Mouse (Mus musculus) embryonic facial prominence, embryonic 13.5 days (tissue): ENCODE measurements at regions not wholly inside any gene's neighbourhood (a gene's known extent, or its start where the extent isn't known, plus 50 kb on each side); places are given as distances from the start of the nearest gene placed in this dataset.

Source experiments
- ATAC-seq: fragments of 200-750 bp; cut with Nextera tagmentation; 2 replicates; pipeline ENCODE4 v1.8.0; 2017; ENCODE audit warnings: low read depth; ENCODE audit not compliant: insufficient number of reproducible peaks, insufficient read depth, low FRiP score, low TSS enrichment
- H3K27ac ChIP-seq: fragments of 300-500 bp; sonication (generic); 2 replicates; pipeline ENCODE4 v1.5.1; 2015; ENCODE audit warnings: moderate library complexity, mild to moderate bottlenecking, inconsistent platforms
- H3K27me3 ChIP-seq: fragments of 300-500 bp; sonication (generic); 2 replicates; pipeline ENCODE4 v1.6.1; 2015; ENCODE audit warnings: mild to moderate bottlenecking, inconsistent platforms
- H3K36me3 ChIP-seq: fragments of 300-500 bp; sonication (generic); 2 replicates; pipeline ENCODE4 v1.6.1; 2015; ENCODE audit warnings: mild to moderate bottlenecking, inconsistent platforms
- H3K4me1 ChIP-seq: fragments of 300-500 bp; sonication (generic); 2 replicates; pipeline ENCODE4 v1.6.1; 2015; ENCODE audit warnings: inconsistent platforms
- H3K4me2 ChIP-seq: fragments of 300-500 bp; sonication (generic); 2 replicates; pipeline ENCODE4 v1.6.1; 2015; ENCODE audit warnings: moderate library complexity, mild to moderate bottlenecking, inconsistent platforms
- H3K4me3 ChIP-seq: fragments of 300-500 bp; sonication (generic); 2 replicates; pipeline ENCODE4 v1.5.1; 2015; ENCODE audit warnings: mild to moderate bottlenecking, inconsistent platforms
- H3K9ac ChIP-seq: fragments of 300-500 bp; sonication (generic); 2 replicates; pipeline ENCODE4 v1.6.1; 2015; ENCODE audit warnings: mild to moderate bottlenecking, inconsistent platforms
- H3K9me3 ChIP-seq: fragments of 300-500 bp; sonication (generic); 2 replicates; pipeline ENCODE4 v1.6.1; 2016; ENCODE audit warnings: inconsistent platforms
- WGBS: fragments of 180-500 bp; shearing (Covaris S2); methylation state at CpG from one replicate; pipeline ENCODE4 v1.1.7; 2015; ENCODE audit warnings: mixed read lengths; 5-methylcytosine and 5-hydroxymethylcytosine counted together

DNA sequence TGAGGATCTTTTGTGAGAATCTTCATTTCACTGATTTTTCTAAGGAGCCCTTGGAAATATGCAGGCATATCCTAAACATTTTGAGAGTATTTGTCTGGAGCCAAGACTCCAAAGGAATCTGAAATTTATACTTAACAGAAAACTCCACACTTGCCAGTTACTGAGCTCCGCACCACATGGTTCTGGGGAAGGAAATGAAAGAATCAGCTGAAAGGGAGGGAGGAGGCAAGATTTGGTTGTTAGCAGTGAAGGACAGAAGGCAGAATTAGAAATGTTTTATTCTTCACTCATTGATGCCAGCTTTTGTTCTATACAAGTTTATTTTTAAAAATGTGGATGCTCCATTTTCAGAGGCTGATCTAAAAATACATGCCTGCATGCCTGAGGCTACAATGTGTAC is 890.1 kb downstream of the Gsdmc2 start:
- peak overlapping the region; percentile 55 for H3K27ac ChIP-seq
- H3K9me3 ChIP-seq: no peaks in the 10 kb centered on the region
- no peak for ATAC-seq
- no peak overlapping the region for H3K9ac ChIP-seq
- no peaks in the 10 kb centered on the region for H3K27me3 ChIP-seq
- WGBS: 46% methylated on average over 1 of the region's 1 CpGs
- no peak overlapping the region for H3K4me2 ChIP-seq
- H3K36me3 ChIP-seq: no peaks in the 10 kb centered on the region
- no peak overlapping the region for H3K4me3 ChIP-seq
- H3K4me1 ChIP-seq: peaks cover 28% of the 10 kb centered on the region

DNA sequence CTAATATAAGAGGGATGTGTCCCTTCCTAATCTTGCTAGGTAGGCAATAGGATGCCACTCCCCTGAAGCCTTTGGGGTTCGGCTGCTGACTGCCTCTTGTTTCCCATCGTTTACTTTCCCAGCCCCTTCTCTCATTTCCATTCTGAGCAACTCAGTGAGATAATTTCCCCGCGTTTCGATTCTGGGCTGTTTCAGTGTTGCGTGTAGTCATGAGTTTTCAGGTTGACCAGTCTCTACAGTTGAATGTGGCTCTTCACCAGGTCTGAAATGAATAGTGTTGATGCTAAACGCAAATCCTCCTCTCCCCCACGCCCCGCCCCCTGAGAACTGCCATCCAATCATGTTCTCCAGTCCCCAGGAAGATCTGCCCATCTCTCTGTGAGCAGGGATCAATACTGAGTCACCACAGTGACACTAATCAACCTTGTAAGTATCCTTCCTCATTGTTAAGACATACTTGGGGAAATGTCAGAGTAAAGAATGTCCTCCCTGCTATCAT is 890.6 kb downstream of the Gsdmc2 start:
- WGBS: 73% methylated on average over 9 of the region's 9 CpGs
- no peaks in the 10 kb centered on the region for H3K27me3 ChIP-seq
- H3K4me2 ChIP-seq: no peak overlapping the region
- no peaks in the 10 kb centered on the region for H3K9me3 ChIP-seq
- peak overlapping the region; percentile 55 for H3K27ac ChIP-seq
- no peaks in the 10 kb centered on the region for H3K36me3 ChIP-seq
- no peak overlapping the region for H3K4me3 ChIP-seq
- no peak for ATAC-seq
- no peak overlapping the region for H3K9ac ChIP-seq
- H3K4me1 ChIP-seq: peaks cover 28% of the 10 kb centered on the region

DNA sequence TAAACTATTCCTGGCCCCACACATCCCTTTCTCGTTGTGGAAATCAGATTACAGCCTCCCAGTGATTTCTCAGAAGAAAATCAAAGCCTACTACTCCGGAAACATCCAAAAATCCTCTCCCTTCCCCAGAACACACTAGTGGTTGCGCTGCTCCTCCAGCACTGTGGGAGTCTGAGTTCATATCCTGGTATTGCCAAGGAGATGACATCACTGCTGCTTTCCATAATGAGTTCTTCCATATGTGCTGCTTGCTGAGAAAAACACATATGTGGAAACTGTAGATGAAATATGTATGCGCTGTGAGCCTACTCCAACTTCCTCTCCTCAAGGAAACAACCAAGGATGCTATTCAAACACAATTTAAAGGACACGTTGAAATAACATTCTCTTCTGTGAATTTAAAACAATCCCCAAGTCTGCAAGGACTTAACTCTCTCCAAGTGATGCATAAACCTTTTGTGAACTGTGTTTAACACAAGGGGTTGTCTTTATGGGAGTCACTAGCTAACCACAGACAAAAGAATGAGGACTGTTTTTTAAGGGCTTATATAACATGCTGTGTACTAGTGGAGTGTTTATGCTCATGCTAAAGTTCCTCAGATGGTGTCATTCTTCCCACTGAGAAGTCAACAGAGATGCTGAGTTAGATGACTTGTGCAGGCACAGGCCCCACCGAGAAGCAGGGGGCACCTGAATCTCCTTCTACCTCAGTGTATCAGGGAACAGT is 891.6 kb downstream of the Gsdmc2 start:
- H3K4me3 ChIP-seq: no peak overlapping the region
- no peak overlapping the region for H3K9ac ChIP-seq
- H3K36me3 ChIP-seq: no peaks in the 10 kb centered on the region
- no peaks in the 10 kb centered on the region for H3K27me3 ChIP-seq
- no peak for ATAC-seq
- peak overlapping the region; percentile 61 for H3K27ac ChIP-seq
- H3K4me2 ChIP-seq: no peak overlapping the region
- no peaks in the 10 kb centered on the region for H3K9me3 ChIP-seq
- 29% methylated on average over 6 of the region's 6 CpGs for WGBS
- H3K4me1 ChIP-seq: peaks cover 28% of the 10 kb centered on the region

DNA sequence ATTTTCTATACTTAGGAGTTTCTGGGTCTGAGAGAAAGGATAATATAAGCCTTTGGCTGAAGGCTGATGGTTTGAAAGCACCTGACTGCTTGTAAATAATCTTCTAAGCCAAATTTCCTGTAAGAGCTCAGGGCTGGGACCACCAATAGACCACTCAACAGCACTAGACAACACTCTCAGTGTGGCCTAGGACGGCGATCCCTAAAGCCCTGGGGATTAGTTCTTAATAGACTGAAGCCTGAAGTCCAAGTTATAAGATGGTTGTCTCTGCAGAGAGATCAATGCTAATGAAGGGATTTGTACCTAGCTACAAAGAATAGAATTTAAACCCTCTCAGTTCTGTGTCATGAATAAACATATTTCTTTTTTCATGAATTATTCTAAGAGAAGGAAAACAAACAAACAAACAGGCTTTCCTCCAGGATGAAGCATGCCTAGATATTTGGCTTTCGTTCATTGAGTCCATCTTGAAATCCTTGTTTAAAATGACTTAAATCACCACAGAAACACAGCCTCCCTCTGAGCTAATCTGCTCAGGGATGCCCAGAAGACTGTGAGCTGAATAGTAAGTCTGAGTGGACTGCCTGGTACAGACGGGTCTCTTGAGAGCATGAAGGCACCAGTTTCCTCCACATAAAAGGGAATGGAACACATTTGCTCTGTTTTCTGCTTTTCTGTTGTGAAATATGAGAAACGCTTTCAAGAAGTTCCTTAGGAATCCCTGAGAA is 892.3 kb downstream of the Gsdmc2 start:
- Histone ChIP-seq H3K9me3 (no peaks in the 10 kb centered on the region), H3K4me2 (no peak overlapping the region), H3K27ac (peak overlapping the region; percentile 61), H3K27me3 (no peaks in the 10 kb centered on the region), H3K4me3 (no peak overlapping the region), H3K4me1 (peaks cover 28% of the 10 kb centered on the region), H3K9ac (no peak overlapping the region), H3K36me3 (no peaks in the 10 kb centered on the region)
- WGBS: 40% methylated on average over 5 of the region's 5 CpGs
- ATAC-seq: no peak

DNA sequence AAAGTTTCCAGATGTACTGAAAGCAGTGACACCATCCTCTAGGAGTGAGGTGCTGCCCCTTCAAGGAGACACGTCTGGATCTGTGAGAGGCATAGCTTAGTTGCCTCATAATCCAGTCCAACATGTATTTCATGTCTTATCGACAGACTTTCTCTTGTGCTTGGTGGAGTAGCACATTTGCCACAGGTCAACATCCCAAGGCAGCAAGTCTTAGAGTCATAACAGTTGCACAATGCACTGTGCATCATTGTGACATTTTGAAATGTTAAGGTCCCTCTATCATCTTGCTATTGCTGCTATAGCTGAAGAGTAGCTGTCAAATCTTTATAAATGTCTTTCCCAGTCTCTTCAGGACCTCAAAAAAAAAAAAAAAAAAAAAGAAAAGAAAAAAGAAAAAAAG is 905.6 kb downstream of the Gsdmc2 start:
- Histone ChIP-seq H3K4me2 (no peak overlapping the region), H3K9me3 (no peaks in the 10 kb centered on the region), H3K27me3 (no peaks in the 10 kb centered on the region), H3K27ac (no peak overlapping the region), H3K4me3 (no peak overlapping the region), H3K4me1 (0 out of 2 replicates have a peak, but pooled peaks cover 2% of the 10 kb centered on the region), H3K9ac (no peak overlapping the region), H3K36me3 (no peaks in the 10 kb centered on the region)
- WGBS: 70% methylated on average over 2 of the region's 2 CpGs
- ATAC-seq: no peak

DNA sequence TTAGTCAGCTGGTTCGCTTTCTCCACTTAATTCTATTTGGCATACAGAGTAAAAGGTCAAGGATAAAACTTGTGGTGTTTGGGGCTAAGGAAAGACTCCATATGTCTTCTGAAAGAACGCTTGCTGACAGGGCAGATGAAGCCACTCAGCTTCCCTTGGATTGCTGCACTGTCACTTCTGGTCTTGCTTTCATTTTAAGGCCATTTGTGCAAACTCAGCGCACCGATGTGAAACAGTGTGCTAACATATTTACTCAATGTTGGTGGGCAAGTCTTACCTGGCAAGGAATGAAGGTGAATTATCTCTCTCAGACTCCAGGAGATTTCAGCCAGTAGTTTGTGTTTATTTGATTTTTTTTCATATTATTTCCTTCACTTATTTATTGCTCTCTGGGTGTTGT is 907.2 kb downstream of the Gsdmc2 start:
- Histone ChIP-seq H3K27me3 (no peaks in the 10 kb centered on the region), H3K4me3 (no peak overlapping the region), H3K27ac (no peak overlapping the region), H3K4me1 (0 out of 2 replicates have a peak, but pooled peaks cover 5% of the 10 kb centered on the region), H3K36me3 (no peaks in the 10 kb centered on the region), H3K4me2 (no peak overlapping the region), H3K9me3 (no peaks in the 10 kb centered on the region), H3K9ac (no peak overlapping the region)
- WGBS: 79% methylated on average over 4 of the region's 4 CpGs
- ATAC-seq: no peak

DNA sequence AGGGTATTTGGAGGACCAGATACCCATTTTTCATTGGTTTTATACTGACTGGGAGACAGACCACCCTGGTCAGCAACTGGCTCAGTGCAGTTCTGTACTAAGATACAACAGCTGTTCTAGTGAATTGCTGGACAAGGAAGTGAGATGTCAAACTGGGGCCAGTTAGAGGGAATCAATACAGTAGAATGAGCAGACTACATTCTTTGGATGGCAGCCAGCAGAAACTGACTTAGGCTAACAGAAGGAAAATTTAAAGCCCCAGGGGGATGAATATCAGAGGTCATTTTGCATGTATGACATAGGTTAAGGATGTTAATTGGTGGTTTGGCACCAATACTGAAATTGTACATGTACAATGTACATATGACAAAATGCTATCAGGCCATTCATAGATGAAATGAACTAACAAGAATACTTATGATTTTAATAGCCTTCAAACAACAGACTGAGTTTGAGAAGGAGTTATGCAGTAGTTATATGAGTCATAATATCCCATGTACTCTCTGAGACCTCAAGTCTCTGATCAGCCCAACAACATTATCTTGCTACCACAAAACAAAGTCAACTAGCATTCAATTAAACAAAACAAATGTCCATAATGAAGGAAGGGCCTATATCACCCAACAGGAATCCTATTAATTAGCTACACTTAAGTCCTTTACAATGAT is 910.3 kb downstream of the Gsdmc2 start:
- no peak for ATAC-seq
- Histone ChIP-seq H3K9me3 (no peaks in the 10 kb centered on the region), H3K4me1 (0 out of 2 replicates have a peak, but pooled peaks cover 5% of the 10 kb centered on the region), H3K4me2 (no peak overlapping the region), H3K27me3 (no peaks in the 10 kb centered on the region), H3K27ac (no peak overlapping the region), H3K4me3 (no peak overlapping the region), H3K9ac (no peak overlapping the region), H3K36me3 (no peaks in the 10 kb centered on the region)

DNA sequence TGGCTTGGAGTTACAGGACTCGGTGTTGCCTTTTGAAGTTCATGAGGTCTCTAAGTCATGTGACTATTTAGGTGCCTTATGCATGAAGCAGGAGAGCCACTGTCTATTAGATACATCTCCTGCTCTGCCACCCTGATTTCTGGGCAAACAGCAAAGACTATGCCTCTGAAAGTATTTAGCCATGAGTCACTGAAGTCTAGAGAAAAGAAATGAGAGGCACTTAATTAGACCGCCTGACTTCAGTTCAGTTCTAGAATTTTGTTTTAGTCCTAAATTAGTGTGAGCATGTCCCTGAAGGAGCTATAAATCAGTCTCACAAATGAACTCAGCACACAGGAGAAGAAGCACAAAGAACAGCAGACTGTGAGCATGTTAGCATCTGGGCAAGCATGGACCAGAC is 924.5 kb downstream of the Gsdmc2 start:
- no peaks in the 10 kb centered on the region for H3K4me1 ChIP-seq
- H3K36me3 ChIP-seq: no peaks in the 10 kb centered on the region
- no peak overlapping the region for H3K4me3 ChIP-seq
- no peak overlapping the region for H3K9ac ChIP-seq
- no peaks in the 10 kb centered on the region for H3K9me3 ChIP-seq
- H3K27ac ChIP-seq: no peak overlapping the region
- H3K4me2 ChIP-seq: no peak overlapping the region
- ATAC-seq: no peak
- WGBS: 87% methylated on average over 2 of the region's 2 CpGs
- H3K27me3 ChIP-seq: no peaks in the 10 kb centered on the region

DNA sequence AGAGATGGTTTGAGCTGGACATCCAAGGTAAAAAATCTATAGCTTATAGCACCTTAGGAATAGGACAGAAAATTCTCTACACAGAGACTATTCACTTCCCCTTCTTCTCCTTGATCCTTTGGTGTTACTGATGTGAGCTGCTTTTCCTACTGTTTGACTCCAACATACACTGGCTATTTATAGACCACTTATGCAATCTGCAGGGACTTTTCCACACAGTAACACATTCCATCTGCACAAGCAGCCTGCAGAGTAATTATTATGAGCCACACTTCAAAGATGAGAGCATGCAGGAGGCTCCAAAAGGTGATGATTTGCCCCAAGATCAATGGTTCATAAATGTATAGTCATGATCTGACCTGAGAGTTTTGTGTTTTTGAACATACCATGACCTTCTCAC is 925.7 kb downstream of the Gsdmc2 start:
- Histone ChIP-seq H3K27ac (no peak overlapping the region), H3K4me3 (no peak overlapping the region)

DNA sequence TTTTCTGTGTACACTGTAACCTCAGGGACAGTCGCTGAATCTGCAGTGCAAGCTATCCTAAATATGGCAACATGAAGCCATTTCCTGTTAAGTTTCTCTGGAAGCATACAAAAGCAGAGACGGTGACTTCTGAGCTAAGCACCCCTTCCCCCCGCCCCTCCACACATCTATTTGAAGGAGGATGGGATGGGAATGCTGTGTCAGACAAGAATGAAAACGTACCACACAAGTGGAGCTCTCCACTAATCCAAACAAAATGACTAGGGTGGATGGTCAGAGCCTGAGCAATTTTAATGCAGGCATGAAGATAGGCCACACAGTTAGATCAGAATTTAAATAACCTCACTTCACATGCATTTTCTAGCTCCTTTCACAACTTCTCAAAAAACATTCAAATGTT is 936.6 kb downstream of the Gsdmc2 start:
- Histone ChIP-seq H3K9ac (no peak overlapping the region), H3K4me2 (no peak overlapping the region), H3K4me1 (peaks cover 7% of the 10 kb centered on the region; the same call in 1 of the 2 replicates), H3K27ac (no peak overlapping the region), H3K27me3 (no peaks in the 10 kb centered on the region), H3K9me3 (no peaks in the 10 kb centered on the region), H3K4me3 (no peak overlapping the region), H3K36me3 (no peaks in the 10 kb centered on the region)
- WGBS: 34% methylated on average over 4 of the region's 4 CpGs
- no peak for ATAC-seq

More for the DNA sequence above, 925.7 kb downstream of the Gsdmc2 start:
- no peak overlapping the region for H3K9ac ChIP-seq
- H3K36me3 ChIP-seq: no peaks in the 10 kb centered on the region
- no peaks in the 10 kb centered on the region for H3K4me1 ChIP-seq
- no peak for ATAC-seq
- H3K4me2 ChIP-seq: no peak overlapping the region
- H3K27me3 ChIP-seq: no peaks in the 10 kb centered on the region
- H3K9me3 ChIP-seq: no peaks in the 10 kb centered on the region

DNA sequence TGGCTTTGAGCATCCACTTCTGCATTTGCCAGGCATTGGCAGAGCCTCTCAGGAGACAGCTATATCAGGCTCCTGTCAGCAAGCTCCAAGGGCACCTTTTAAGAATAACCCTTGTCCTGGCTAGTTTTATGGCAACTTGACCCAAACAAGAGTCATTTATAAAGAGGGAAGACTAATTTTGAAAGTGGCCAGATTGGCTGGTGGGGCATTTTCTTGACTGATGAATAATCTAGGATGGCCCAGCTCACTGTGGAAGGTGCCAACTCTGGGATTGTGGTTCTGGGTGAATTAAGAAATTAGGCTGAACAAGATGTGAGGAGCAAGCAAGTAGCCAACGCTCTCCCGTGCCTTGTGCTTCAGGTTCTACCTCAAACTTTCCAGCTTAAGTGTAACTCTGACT is 937.8 kb downstream of the Gsdmc2 start:
- Histone ChIP-seq H3K36me3 (no peaks in the 10 kb centered on the region), H3K4me3 (no peak overlapping the region), H3K9me3 (no peaks in the 10 kb centered on the region), H3K4me2 (no peak overlapping the region), H3K27ac (no peak overlapping the region), H3K4me1 (peaks cover 18% of the 10 kb centered on the region), H3K9ac (no peak overlapping the region), H3K27me3 (no peaks in the 10 kb centered on the region)
- no peak for ATAC-seq
- WGBS: 94% methylated on average over 2 of the region's 2 CpGs
